ENCODE assay signal across 14 mouse cellular contexts in the genomic region with DNA sequence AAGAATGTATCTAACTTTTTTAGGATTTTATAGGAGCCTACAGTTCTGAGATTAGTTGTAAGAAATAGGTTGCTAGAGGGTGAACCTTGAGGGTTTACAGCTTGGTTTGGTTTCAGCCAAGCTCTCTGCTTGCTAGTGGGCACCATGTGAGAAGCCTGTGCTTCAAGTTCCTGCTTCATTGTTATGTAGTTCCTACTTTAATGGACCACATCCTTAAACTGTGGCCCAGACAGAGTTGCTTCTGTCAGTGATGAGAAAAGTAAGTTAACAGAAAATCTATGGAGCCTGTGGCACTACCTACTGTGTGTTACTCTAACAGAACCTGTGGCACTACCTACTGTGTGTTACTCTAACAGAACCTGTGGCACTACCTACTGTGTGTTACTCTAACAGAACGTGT.
"Had no signal": no experiment of that assay in that cellular context is flagged by ENCODE, and none has a peak within 500 bp of the region (broad histone marks: within the 10 kb centered on the region; RNA-seq: fewer than 3 reads in every experiment).

No protein-coding gene starts in this region.

- ATAC-seq: intestine, embryonic 16.5 days; liver, postnatal 0 days; midbrain, embryonic 15.5 days had no signal

- H3K27ac ChIP-seq: limb, embryonic 12.5 days; limb, embryonic 15.5 days; liver, embryonic 14.5 days; midbrain, embryonic 12.5 days; midbrain, embryonic 15.5 days; stomach, postnatal 0 days had no signal

- H3K4me1 ChIP-seq: midbrain, embryonic 12.5 days; midbrain, embryonic 15.5 days had no signal

- DNase-seq: kidney, adult 18-20 months; left cerebral cortex, postnatal 4 days; liver, postnatal 0 days; lung, embryonic 14.5 days; thymus, adult 2 months; thymus, postnatal 14 days; thymus, postnatal 4 days had no signal

- H3K4me3 ChIP-seq: limb, embryonic 12.5 days; limb, embryonic 15.5 days; midbrain, embryonic 12.5 days; midbrain, embryonic 15.5 days had no signal
